Mouse (Mus musculus) lung, adult 2 months (tissue): Measurements from ENCODE around the gene Dapk3.
"Not testable (repeated sequence)": the region's sequence is repeated elsewhere in the genome, so short reads cannot be mapped to it uniquely, and the experiment has no call there.

Experiments
- CTCF ChIP-seq: fragments of 200-500 bp; IDR thresholded peaks from 2 replicates; pipeline ENCODE4 v1.5.1; 2011; ENCODE audit warnings: mild to moderate bottlenecking, low read length, control low read depth; ENCODE audit not compliant: insufficient read depth
- POLR2A ChIP-seq: fragments of 200-500 bp; IDR thresholded peaks from 2 replicates; pipeline ENCODE4 v1.6.1; 2011; ENCODE audit warnings: low read depth, mild to moderate bottlenecking, control low read depth, low read length, borderline replicate concordance; ENCODE audit errors: extremely low read depth

DNA sequence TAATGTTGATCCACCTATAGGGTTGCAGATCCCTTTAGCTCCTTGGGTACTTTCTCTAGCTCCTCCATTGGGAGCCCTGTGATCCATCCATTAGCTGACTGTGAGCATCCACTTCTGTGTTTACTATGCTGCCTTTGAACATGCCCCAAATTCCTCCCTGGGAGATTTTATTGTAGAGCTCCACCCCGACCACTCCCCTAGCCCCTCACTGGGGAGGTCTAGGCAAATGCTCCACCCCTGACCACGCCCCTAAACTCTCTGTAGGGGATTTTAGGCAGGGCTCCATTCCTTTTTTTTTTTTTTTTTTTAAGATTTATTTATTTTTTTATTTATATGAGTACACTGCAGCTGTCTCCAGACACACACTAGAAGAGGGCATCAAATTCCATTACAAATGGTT is 40.9 kb downstream of the Dapk3 start:
- TF ChIP-seq CTCF, POLR2A: not testable (repeated sequence)
